Mouse (Mus musculus) MEL (cell line): ENCODE measurements around the gene Vegfb. TPM values are rescaled to one million over a fixed set of nuclear protein-coding genes. Genes with fewer than 3 reads are reported as not detected.

ENCODE experiments used
- DNase-seq: peaks from one replicate; pipeline ENCODE4 v3.0.0; 2011; ENCODE audit warnings: low read depth, low spot score
- H3K27ac ChIP-seq: 2 replicates; pipeline ENCODE4 v1.5.1; 2012; ENCODE audit warnings: low read depth, mild to moderate bottlenecking, control low read depth, low read length, moderate library complexity; ENCODE audit not compliant: control insufficient read depth
- H3K27me3 ChIP-seq, 2 experiments: fragments of 150-350 bp in 1 of 2; sonication (generic) in 1 of 2; 2 replicates each; pipeline ENCODE4 v1.6.1; 2012; ENCODE audit warnings: low read length in 2 of 2, mild to moderate bottlenecking in 2 of 2, improper control_type of control experiment in 1 of 2, moderate library complexity in 1 of 2; ENCODE audit not compliant: insufficient read depth in 2 of 2, control insufficient read depth in 1 of 2
- H3K36me3 ChIP-seq, 2 experiments: 2 replicates each; pipeline ENCODE4 v1.6.1; 2012 to 2014; ENCODE audit warnings: low read length in 2 of 2, improper control_type of control experiment in 1 of 2, inconsistent platforms in 1 of 2, mild to moderate bottlenecking in 1 of 2; ENCODE audit not compliant: insufficient read depth in 2 of 2, control insufficient read depth in 1 of 2
- H3K4me1 ChIP-seq, 2 experiments: fragments of 150-350 bp in 1 of 2; sonication (generic) in 1 of 2; 2 replicates each; pipeline ENCODE4 v1.6.1; 2012; ENCODE audit warnings: low read length in 2 of 2, improper control_type of control experiment in 1 of 2, mild to moderate bottlenecking in 1 of 2; ENCODE audit not compliant: insufficient read depth in 2 of 2, control insufficient read depth in 1 of 2
- H3K4me3 ChIP-seq, 2 experiments: fragments of 150-350 bp in 1 of 2; sonication (generic) in 1 of 2; 2 replicates each; pipeline ENCODE4 v1.5.1; 2012; ENCODE audit warnings: low read depth in 2 of 2, low read length in 2 of 2, mild to moderate bottlenecking in 2 of 2, moderate library complexity in 2 of 2, control low read depth in 1 of 2, improper control_type of control experiment in 1 of 2; ENCODE audit not compliant: control insufficient read depth in 1 of 2, insufficient read depth in 1 of 2
- H3K79me2 ChIP-seq: 2 replicates; pipeline ENCODE4 v1.6.1; 2012; ENCODE audit warnings: mild to moderate bottlenecking, low read length, moderate library complexity; ENCODE audit not compliant: control insufficient read depth, poor library complexity, insufficient read depth
- H3K9ac ChIP-seq: 2 replicates; pipeline ENCODE4 v1.6.1; 2012; ENCODE audit warnings: low read depth, mild to moderate bottlenecking, control low read depth, low read length, moderate library complexity; ENCODE audit not compliant: control insufficient read depth, poor library complexity, severe bottlenecking
- H3K9me3 ChIP-seq: fragments of 150-350 bp; sonication (generic); replicated peaks from 2 replicates; pipeline ENCODE4 v1.6.1; 2012; ENCODE audit warnings: mild to moderate bottlenecking, low read length, improper control_type of control experiment, moderate library complexity; ENCODE audit not compliant: insufficient read depth
- BHLHE40 ChIP-seq: IDR thresholded peaks from 2 replicates; pipeline ENCODE4 v1.6.1; 2012; ENCODE audit warnings: low read depth, mild to moderate bottlenecking, inconsistent platforms, low read length, improper control_type of control experiment, borderline replicate concordance
- CHD1 ChIP-seq: IDR thresholded peaks from 2 replicates; pipeline ENCODE4 v1.6.1; 2012; ENCODE audit warnings: low read depth, mild to moderate bottlenecking, inconsistent platforms, low read length, improper control_type of control experiment
- CHD2 ChIP-seq: IDR thresholded peaks from 2 replicates; pipeline ENCODE4 v1.6.1; 2011; ENCODE audit warnings: low read length, improper control_type of control experiment
- E2F4 ChIP-seq: IDR thresholded peaks from 2 replicates; pipeline ENCODE4 v1.6.1; 2011; ENCODE audit warnings: low read depth, low read length, improper control_type of control experiment, borderline replicate concordance
- ELF1 ChIP-seq: IDR thresholded peaks from 2 replicates; pipeline ENCODE4 v1.6.1; 2014; ENCODE audit warnings: low read depth, mild to moderate bottlenecking, inconsistent platforms, low read length, improper control_type of control experiment, moderate library complexity
- EP300 ChIP-seq, 2 experiments: IDR thresholded peaks; 2 replicates each; pipeline ENCODE4 v1.6.1; 2011; ENCODE audit warnings: improper control_type of control experiment in 2 of 2, low read length in 2 of 2, low read depth in 1 of 2, mild to moderate bottlenecking in 1 of 2
- ETS1 ChIP-seq: IDR thresholded peaks from 2 replicates; pipeline ENCODE4 v1.6.1; 2012; ENCODE audit warnings: low read depth, mild to moderate bottlenecking, inconsistent platforms, low read length, improper control_type of control experiment, moderate library complexity
- GATA1 ChIP-seq: IDR thresholded peaks from 2 replicates; pipeline ENCODE4 v1.6.1; 2011; ENCODE audit warnings: low read depth, low read length, improper control_type of control experiment
- HCFC1 ChIP-seq: IDR thresholded peaks from 2 replicates; pipeline ENCODE4 v1.6.1; 2012; ENCODE audit warnings: low read depth, mild to moderate bottlenecking, inconsistent platforms, low read length, improper control_type of control experiment, moderate library complexity
- KAT2A ChIP-seq: conservative IDR thresholded peaks from 2 replicates; pipeline ENCODE4 v1.6.1; 2012; ENCODE audit warnings: low read depth, low read length, improper control_type of control experiment, inconsistent platforms
- MAZ ChIP-seq: IDR thresholded peaks from 2 replicates; pipeline ENCODE4 v1.6.1; 2012; ENCODE audit warnings: low read depth, mild to moderate bottlenecking, inconsistent platforms, low read length, improper control_type of control experiment
- MEF2A ChIP-seq: IDR thresholded peaks from 2 replicates; pipeline ENCODE4 v1.6.1; 2014; ENCODE audit warnings: low read depth, mild to moderate bottlenecking, inconsistent platforms, low read length, improper control_type of control experiment; ENCODE audit not compliant: poor library complexity, insufficient replicate concordance, severe bottlenecking; ENCODE audit errors: extremely low read depth
- MXI1 ChIP-seq: IDR thresholded peaks from 2 replicates; pipeline ENCODE4 v1.6.1; 2011; ENCODE audit warnings: mild to moderate bottlenecking, low read depth, low read length, improper control_type of control experiment
- MYB ChIP-seq: IDR thresholded peaks from 2 replicates; pipeline ENCODE4 v1.6.1; 2011; ENCODE audit warnings: mild to moderate bottlenecking, low read depth, low read length, improper control_type of control experiment
- MYC ChIP-seq: IDR thresholded peaks from 2 replicates; pipeline ENCODE4 v1.6.1; 2011; ENCODE audit warnings: low read depth, mild to moderate bottlenecking, low read length, improper control_type of control experiment, moderate library complexity
- NRF1 ChIP-seq: IDR thresholded peaks from 2 replicates; pipeline ENCODE4 v1.6.1; 2014; ENCODE audit warnings: low read depth, mild to moderate bottlenecking, inconsistent platforms, low read length, improper control_type of control experiment, moderate library complexity; ENCODE audit not compliant: poor library complexity, insufficient read depth, severe bottlenecking
- POLR2A ChIP-seq, 2 experiments: IDR thresholded peaks; 2 replicates each; pipeline ENCODE4 v1.6.1; 2011 to 2012; ENCODE audit warnings: low read length in 2 of 2, mild to moderate bottlenecking in 2 of 2, control low read depth in 1 of 2, improper control_type of control experiment in 1 of 2, low read depth in 1 of 2, moderate library complexity in 1 of 2; ENCODE audit not compliant: control insufficient read depth in 1 of 2, insufficient read depth in 1 of 2, poor library complexity in 1 of 2
- POLR2AphosphoS2 ChIP-seq: IDR thresholded peaks from 2 replicates; pipeline ENCODE4 v1.6.1; 2011; ENCODE audit warnings: low read length, improper control_type of control experiment
- POLR2AphosphoS5 ChIP-seq: IDR thresholded peaks from 2 replicates; pipeline ENCODE4 v1.6.1; 2012; ENCODE audit warnings: low read depth, borderline replicate concordance, mild to moderate bottlenecking, inconsistent platforms, low read length, moderate library complexity, mixed read lengths
- RAD21 ChIP-seq: IDR thresholded peaks from 2 replicates; pipeline ENCODE4 v1.6.1; 2011; ENCODE audit warnings: mild to moderate bottlenecking, low read depth, low read length, improper control_type of control experiment
- RCOR1 ChIP-seq: IDR thresholded peaks from 2 replicates; pipeline ENCODE4 v1.6.1; 2012; ENCODE audit warnings: low read depth, mild to moderate bottlenecking, inconsistent platforms, low read length, improper control_type of control experiment
- SMC3 ChIP-seq: IDR thresholded peaks from 2 replicates; pipeline ENCODE4 v1.6.1; 2011; ENCODE audit warnings: low read depth, low read length, improper control_type of control experiment
- TAL1 ChIP-seq: IDR thresholded peaks from 2 replicates; pipeline ENCODE4 v1.6.1; 2012; ENCODE audit warnings: mild to moderate bottlenecking, inconsistent platforms, low read length, moderate library complexity, mixed read lengths
- TBP ChIP-seq: IDR thresholded peaks from 2 replicates; pipeline ENCODE4 v1.8.0; 2011; ENCODE audit warnings: low read depth, low read length, improper control_type of control experiment
- TCF12 ChIP-seq: IDR thresholded peaks from 2 replicates; pipeline ENCODE4 v1.6.1; 2014; ENCODE audit warnings: low read depth, mild to moderate bottlenecking, inconsistent platforms, low read length, improper control_type of control experiment, moderate library complexity
- ZC3H11A ChIP-seq: IDR thresholded peaks from 2 replicates; pipeline ENCODE4 v1.6.1; 2012; ENCODE audit warnings: low read depth, mild to moderate bottlenecking, inconsistent platforms, low read length, improper control_type of control experiment
- ZKSCAN1 ChIP-seq: IDR thresholded peaks from 2 replicates; pipeline ENCODE4 v1.6.1; 2012; ENCODE audit warnings: low read depth, mild to moderate bottlenecking, inconsistent platforms, low read length, improper control_type of control experiment, moderate library complexity
- ZMIZ1 ChIP-seq: IDR thresholded peaks from 2 replicates; pipeline ENCODE4 v1.6.1; 2012; ENCODE audit warnings: low read depth, mild to moderate bottlenecking, inconsistent platforms, low read length, improper control_type of control experiment, moderate library complexity
- ZNF384 ChIP-seq: IDR thresholded peaks from 2 replicates; pipeline ENCODE4 v1.6.1; 2012; ENCODE audit warnings: low read depth, mild to moderate bottlenecking, inconsistent platforms, low read length, improper control_type of control experiment
- polyA plus RNA-seq, 2 experiments: library from polyadenylated mRNA; stranded (reverse) in 1 of 2; unstranded in 1 of 2; fragments of >175 nt in 1 of 2; fragments of >200 nt in 1 of 2; gene quantifications; 2 replicates each; pipeline versions ENCODE4 v1.2.1 to v1.2.4; 2012; ENCODE audit warnings: low replicate concordance in 2 of 2, low read depth in 1 of 2; ENCODE audit not compliant: insufficient read length in 2 of 2, insufficient read depth in 1 of 2, missing spikeins in 1 of 2
- total RNA-seq: library from RNA; depleted of rRNA; stranded (reverse); fragments of 300-350 nt; gene quantifications from 2 replicates; pipeline ENCODE4 v1.2.3, GENCODE M21; 2012

The Vegfb gene
- total and polyA plus RNA-seq, 3 experiments = 11.2 to 67.6 TPM; not detected in 1

DNA sequence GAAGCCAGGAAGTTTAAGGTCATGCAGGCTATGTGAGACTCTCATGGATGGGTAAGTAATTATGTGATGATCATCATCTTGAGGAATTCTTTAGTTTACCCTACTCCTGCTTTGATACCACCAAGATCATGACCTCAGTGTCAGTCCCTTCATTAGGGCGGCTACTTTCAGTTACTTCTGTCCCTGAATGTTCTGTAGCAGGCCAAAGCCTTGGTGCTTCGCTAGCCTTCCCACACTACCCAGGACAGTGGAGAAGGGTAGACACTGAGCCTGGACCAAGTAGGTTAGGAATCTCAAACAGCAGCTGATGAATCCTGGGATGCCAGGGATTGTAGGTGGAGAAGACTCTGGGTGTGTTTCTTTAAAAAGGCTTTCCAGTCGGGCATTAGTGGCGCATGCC lies 6.0 kb downstream of the Vegfb start:
- Histone ChIP-seq H3K4me3 (peak overlapping the region in 1 of 2 experiments; percentile 60; a peak in 2 of 4 replicates), H3K36me3 (peaks cover 0 to 24% of the 10 kb centered on the region in 2 experiments; a peak in 2 of 4 replicates), H3K4me1 (peaks cover under 1 to 22% of the 10 kb centered on the region in 2 experiments), H3K79me2 (peaks cover 26% of the 10 kb centered on the region), H3K27ac (no peak overlapping the region), H3K27me3 (no peaks in the 10 kb centered on the region), H3K9ac (peak overlapping the region; percentile 75), H3K9me3 (no peaks in the 10 kb centered on the region)
- DNase-seq = no peak
- TF ChIP-seq ZMIZ1 (0 out of 2 replicates have a peak, but pooled peaks have one; percentile 4), ZKSCAN1 (no peak)

DNA sequence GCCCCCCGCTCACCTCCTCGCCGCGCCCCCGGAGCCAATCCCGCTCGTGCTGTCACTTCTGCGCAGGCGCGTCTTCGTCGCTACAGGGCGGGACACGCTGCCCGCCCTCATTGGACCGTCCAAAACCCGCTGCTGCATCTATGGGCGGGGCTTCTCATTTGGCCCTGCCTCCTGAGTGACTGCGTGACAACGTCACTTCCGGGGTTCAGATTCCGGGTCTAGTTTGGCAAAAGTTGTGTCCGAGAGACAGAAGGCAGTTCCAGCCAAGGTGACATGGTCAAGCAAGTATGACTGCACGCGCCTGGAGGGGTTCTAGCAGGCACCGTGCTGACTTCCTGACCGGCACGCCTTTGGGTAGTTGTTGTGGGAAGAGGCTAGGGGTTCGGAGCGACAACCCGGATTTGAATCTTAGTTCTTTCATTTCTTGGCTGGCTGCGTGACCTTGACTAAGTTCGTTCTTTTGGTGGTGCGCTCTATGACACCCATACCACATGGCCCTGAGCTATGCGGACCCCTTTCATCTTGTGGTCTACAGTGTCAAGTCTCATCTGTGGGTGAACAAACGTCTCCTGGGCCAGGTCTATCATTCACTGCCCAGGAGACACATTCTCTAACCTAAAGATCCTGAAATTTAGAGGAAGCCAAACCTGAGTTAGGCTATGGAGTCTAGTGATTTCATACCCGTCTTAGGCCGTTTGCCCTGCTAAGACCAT lies 6.9 kb downstream of the Vegfb start, which contains the start of gene Fkbp2:
Fkbp2 (minus strand) TSS at position 121 of the 713 bp plus-strand sequence.
- H3K36me3 ChIP-seq = peaks cover 0 to 23% of the 10 kb centered on the region in 2 experiments; a peak in 2 of 4 replicates
- H3K4me1 ChIP-seq = peaks cover 0 to 19% of the 10 kb centered on the region in 2 experiments; a peak in 2 of 4 replicates
- TF ChIP-seq HCFC1 (peak; percentile 83), POLR2A (IDR thresholded peaks at IDR 0.05; ENCODE audit: control insufficient read depth in 1 of 2, insufficient read depth in 1 of 2, low read depth in 1 of 2, low read length in 2 of 2, poor library complexity in 1 of 2) (peak; percentile 90 to 97), CHD2 (peak; percentile 30; the same call in 1 of the 2 replicates), POLR2AphosphoS5 (peak; percentile 46; the same call in 1 of the 2 replicates), ZMIZ1 (peak; percentile 96), TBP (peak; percentile 94), MAZ (peak; percentile 79; the same call in 1 of the 2 replicates), GATA1 (no peak), TCF12 (peak; percentile 52; the same call in 1 of the 2 replicates), RCOR1 (no peak), ELF1 (peak; percentile 91), MYC (peak; percentile 72), ETS1 (peak; percentile 49; the same call in 1 of the 2 replicates), EP300 (IDR thresholded peaks at IDR 0.05; ENCODE audit: low read depth in 1 of 2, low read length in 2 of 2) (0 out of 4 replicates have a peak, but pooled peaks of 1 of the 2 experiments have one; percentile 16), POLR2AphosphoS2 (peak; percentile 97), KAT2A (peak; percentile 43; the same call in 1 of the 2 replicates), ZNF384 (no peak), CHD1 (no peak), MXI1 (peak; percentile 87), ZC3H11A (no peak), MEF2A (no peak), RAD21 (no peak), E2F4 (peak; percentile 61; the same call in 1 of the 2 replicates), TAL1 (no peak), ZKSCAN1 (no peak), SMC3 (no peak), MYB (no peak), NRF1 (peak; percentile 84), BHLHE40 (no peak)

More for the DNA sequence above, 6.9 kb downstream of the Vegfb start, which contains the start of gene Fkbp2:
- Histone ChIP-seq H3K9me3 (no peaks in the 10 kb centered on the region), H3K9ac (peak within 1 kb of the TSS; percentile 75), H3K27me3 (no peaks in the 10 kb centered on the region), H3K4me3 (peak within 1 kb of the TSS; percentile 60 to 77), H3K79me2 (peaks cover 35% of the 10 kb centered on the region), H3K27ac (peak within 1 kb of the TSS; percentile 74)
- peak; percentile 98 for DNase-seq
